Mouse (Mus musculus) left cerebral cortex, adult 2 months (tissue): Measurements from ENCODE around the gene Tmub2. TPM values are rescaled to one million over a fixed set of nuclear protein-coding genes. Genes with fewer than 3 reads are reported as not detected.

ENCODE experiments used
- DNase-seq, 2 experiments: peaks; one replicate each; pipeline ENCODE4 v3.0.0; 2021 to 2022; ENCODE audit warnings: low spot score in 2 of 2, mixed read lengths in 1 of 2; ENCODE audit errors: extremely low spot score in 1 of 2
- H3K27ac ChIP-seq: fragments of 200-600 bp; 2 replicates; pipeline ENCODE4 v1.8.1; 2022
- H3K4me3 ChIP-seq: fragments of 200-600 bp; 2 replicates; pipeline ENCODE4 v1.8.1; 2022
- CTCF ChIP-seq: fragments of 200-600 bp; IDR thresholded peaks from 2 replicates; pipeline ENCODE4 v1.8.1; 2022; ENCODE audit warnings: antibody characterized with exemption, mild to moderate bottlenecking, moderate library complexity
- intact Hi-C: fragments of 180-260 bp; cut with DNase I; formaldehyde crosslinking; loops from one replicate; pipeline ENCODE4 v1.15.1; 2025
- total RNA-seq, 2 experiments: library from RNA; stranded (reverse); gene quantifications; 2 replicates each; pipeline ENCODE4 v1.2.3; 2021

Gene Tmub2
- total RNA-seq, 2 experiments from 2014 or later = 66.6 to 74.4 TPM

- no peak for TF ChIP-seq CTCF
- H3K4me3 ChIP-seq = no peak overlapping the region
- H3K27ac ChIP-seq = no peak overlapping the region
- no peak for DNase-seq
- intact Hi-C loops = no loop called here
These were observed 49.3 kb downstream of the Tmub2 start for GRCm38 (mm10) chr11:102334010-102334409.

GRCm38 (mm10) chr11:102334973-102335700 lies 50.4 kb downstream of the Tmub2 start:
- Histone ChIP-seq H3K27ac (no peak overlapping the region), H3K4me3 (no peak overlapping the region)
- intact Hi-C loops = no loop called here
- TF ChIP-seq CTCF = no peak
- no peak for DNase-seq

GRCm38 (mm10) chr11:102336191-102336590 lies 51.5 kb downstream of the Tmub2 start:
- no peak overlapping the region for H3K4me3 ChIP-seq
- intact Hi-C loops = no loop called here
- no peak overlapping the region for H3K27ac ChIP-seq
- DNase-seq = no peak
- no peak for TF ChIP-seq CTCF

GRCm38 (mm10) chr11:102337921-102338320 lies 53.2 kb downstream of the Tmub2 start:
- DNase-seq = no peak
- no peak overlapping the region for H3K4me3 ChIP-seq
- no peak overlapping the region for H3K27ac ChIP-seq
- intact Hi-C loops = no loop called here
- TF ChIP-seq CTCF = no peak

GRCm38 (mm10) chr11:102338561-102338960 lies 53.8 kb downstream of the Tmub2 start:
- intact Hi-C loops = no loop called here
- peak; percentile 45 to 61 for DNase-seq
- TF ChIP-seq CTCF = no peak
- no peak overlapping the region for H3K4me3 ChIP-seq
- H3K27ac ChIP-seq = no peak overlapping the region

Other genes starting within 250 kb of the Tmub2 start
- not detected for gene Cd300lg, start 243.4 kb upstream of the Tmub2 start, total RNA-seq
- gene Mpp2, start 196.4 kb upstream of the Tmub2 start, total RNA-seq = 100 to 1,000 TPM; 146 to 157 TPM
- not detected for gene Ppy, start 183.6 kb upstream of the Tmub2 start, total RNA-seq
- not detected for gene Pyy, start 177.1 kb upstream of the Tmub2 start, total RNA-seq
- gene Nags, start 139.4 kb upstream of the Tmub2 start, total RNA-seq = under 1 TPM in 1 of 2 experiments, not detected in 1; 0.11 TPM
- gene Tmem101, start 128.5 kb upstream of the Tmub2 start, total RNA-seq = 10 to 100 TPM; 20.8 to 23.0 TPM
- 10 to 100 TPM; 55.2 to 58.9 TPM for gene Lsm12, start 99.6 kb upstream of the Tmub2 start, total RNA-seq
- gene G6pc3, start 95.3 kb upstream of the Tmub2 start, total RNA-seq = 10 to 100 TPM; 62.9 to 69.8 TPM
- gene Hdac5, start 54.8 kb upstream of the Tmub2 start, total RNA-seq = 100 to 1,000 TPM; 286 to 315 TPM
- gene BC030867, start 36.0 kb upstream of the Tmub2 start, total RNA-seq = 1 to 10 TPM; 1.0 to 2.0 TPM
- 1 to 10 TPM; 1.2 to 1.4 TPM for gene Asb16, start 16.2 kb upstream of the Tmub2 start, total RNA-seq
- gene Atxn7l3, start 11.7 kb downstream of the Tmub2 start, total RNA-seq = 100 to 1,000 TPM; 236 to 242 TPM
- 100 to 1,000 TPM; 131 to 141 TPM for gene Ubtf, start 34.8 kb downstream of the Tmub2 start, total RNA-seq
- under 1 TPM; 0.16 to 0.43 TPM for gene Slc4a1, start 81.3 kb downstream of the Tmub2 start, total RNA-seq
- 100 to 1,000 TPM; 505 to 522 TPM for gene Rundc3a, start 108.5 kb downstream of the Tmub2 start, total RNA-seq
- gene Slc25a39, start 123.0 kb downstream of the Tmub2 start, total RNA-seq = 10 to 100 TPM; 65.7 to 68.6 TPM
- gene Grn, start 145.4 kb downstream of the Tmub2 start, total RNA-seq = 10 to 100 TPM; 58.1 to 66.2 TPM
- 100 to 1,000 TPM; 117 to 123 TPM for gene Fam171a2, start 162.8 kb downstream of the Tmub2 start, total RNA-seq
- gene Itga2b, start 185.2 kb downstream of the Tmub2 start, total RNA-seq = 1 to 10 TPM; 2.5 to 4.1 TPM